Mouse (Mus musculus): ENCODE results near the gene Sfxn2.

DNA sequence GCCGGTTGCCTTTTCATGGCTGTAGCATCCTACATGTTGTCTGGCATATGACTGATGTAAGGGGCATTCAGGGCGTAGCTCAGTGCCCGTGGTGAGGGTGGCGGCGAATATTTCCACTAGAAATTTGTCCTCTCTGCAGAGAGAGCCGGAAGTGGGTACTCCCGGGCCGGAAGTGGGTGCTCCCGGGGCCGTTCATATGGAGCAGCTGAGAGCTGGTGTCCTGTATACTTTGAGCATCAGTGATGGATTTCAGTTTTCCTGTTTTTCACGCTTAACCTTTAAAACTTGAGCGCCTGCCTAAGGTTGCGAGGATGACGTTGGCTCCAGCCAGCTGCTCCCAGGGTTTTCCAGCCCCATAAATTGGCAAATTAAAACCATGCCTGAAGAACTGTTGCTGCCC, 66.3 kb downstream of the Sfxn2 start:
- TF ChIP-seq CTCF (IDR thresholded peaks at IDR 0.05; ENCODE audit: borderline replicate concordance, control insufficient read depth, extremely low read depth, insufficient read depth, low read length, poor library complexity) (no peak), POLR2A (IDR thresholded peaks at IDR 0.05; ENCODE audit: control insufficient read depth, extremely low read depth, insufficient read depth, low read length, poor library complexity) (no peak)

Data from thymus, adult 2 months (tissue).